Mouse (Mus musculus) ES-Bruce4 (cell line): Measurements from ENCODE around the gene Adam11.

Experiments
- CTCF ChIP-seq: IDR thresholded peaks from one replicate; pipeline ENCODE4 v1.8.1; 2011; ENCODE audit warnings: low read depth, low read length
- EP300 ChIP-seq: IDR thresholded peaks from 2 replicates; pipeline ENCODE4 v1.6.1; 2011; ENCODE audit warnings: low read depth, low read length; ENCODE audit not compliant: insufficient read depth
- POLR2A ChIP-seq: IDR thresholded peaks from one replicate; pipeline ENCODE4 v1.8.1; 2011; ENCODE audit warnings: low read length; ENCODE audit not compliant: insufficient read depth

- no peak for TF ChIP-seq CTCF
- no peak for TF ChIP-seq EP300
- TF ChIP-seq POLR2A: no peak
Measured at GRCm38 (mm10) chr11:102810721-102811485, 49.7 kb downstream of the Adam11 start.
